ENCODE assay signal across 11 mouse cellular contexts in the genomic region with DNA sequence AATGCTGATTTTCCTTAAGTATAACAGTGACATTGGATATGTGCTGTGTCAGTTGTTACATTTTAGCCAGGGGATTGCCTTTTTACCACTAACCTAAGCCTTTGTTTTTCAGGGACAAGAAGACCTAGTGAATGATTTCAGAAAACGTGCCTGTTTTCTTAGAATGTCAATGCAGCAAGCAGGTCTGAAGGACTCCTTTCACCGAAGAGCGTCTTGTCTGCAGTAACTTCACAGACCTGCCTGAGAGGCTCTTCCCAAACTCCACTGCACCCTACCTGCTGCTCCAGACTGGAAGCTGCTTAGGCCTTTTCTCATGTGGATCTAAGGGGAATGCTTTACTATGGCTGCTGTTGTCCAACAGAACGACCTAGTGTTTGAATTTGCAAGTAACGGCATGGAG. TPM values are rescaled to one million over a fixed set of nuclear protein-coding genes. Genes with fewer than 3 reads are reported as not detected.
DNase-seq lines count a peak whose midpoint lies in the region; ATAC-seq and TF ChIP-seq lines count a peak whose summit lies in the region.
"Had no signal": no experiment of that assay in that cellular context is flagged by ENCODE, and none has a peak within 500 bp of the region (broad histone marks: within the 10 kb centered on the region; RNA-seq: fewer than 3 reads in every experiment).

No protein-coding gene starts in this region.

- H3K4me3 ChIP-seq in thymus, adult 2 months (ENCODE audit: control insufficient read depth, insufficient read depth, low read length) = peak overlapping the region; percentile 16
- no peak overlapping the region for H3K4me3 ChIP-seq in intestine, embryonic 16.5 days (ENCODE audit: low read length)

- H3K27me3 ChIP-seq in thymus, adult 2 months (ENCODE audit: control insufficient read depth, insufficient read depth, low read length) = no peaks in the 10 kb centered on the region
- no peaks in the 10 kb centered on the region for H3K27me3 ChIP-seq in intestine, embryonic 16.5 days (replicated peaks; ENCODE audit: control insufficient read depth, insufficient read depth, low read length)

- peak; percentile 19 for DNase-seq in kidney, adult 18-20 months
- no peak for DNase-seq in kidney, postnatal 14 days
- no peak for DNase-seq in thymus, adult 2 months
- DNase-seq in thymus, postnatal 10 days (ENCODE audit: low spot score in 2 of 2) = no peak
- DNase-seq in left cerebral cortex, adult 8-10 months (ENCODE audit: low spot score in 2 of 2) = no peak
- DNase-seq: layer of hippocampus, postnatal 36 days; right cerebral cortex, postnatal 25 days had no signal

- H3K36me3 ChIP-seq in thymus, adult 2 months (ENCODE audit: control insufficient read depth, insufficient read depth, low read length) = peaks cover 17% of the 10 kb centered on the region
- H3K36me3 ChIP-seq in intestine, embryonic 16.5 days (ENCODE audit: control insufficient read depth, insufficient read depth, low read length) = no peaks in the 10 kb centered on the region

- peak overlapping the region; percentile 84 for H3K27ac ChIP-seq in thymus, adult 2 months (ENCODE audit: control insufficient read depth, insufficient read depth, low read length)
- 0 out of 2 replicates have a peak overlapping the region, but pooled peaks have one; percentile 5 for H3K27ac ChIP-seq in intestine, embryonic 16.5 days (ENCODE audit: low read length)
- H3K27ac ChIP-seq: hindbrain, postnatal 0 days had no signal

- no peak for ATAC-seq in intestine, embryonic 16.5 days
- no peak for ATAC-seq in granulocyte monocyte progenitor cell, adult 5-6 weeks (replicated peaks; ENCODE audit: poor library complexity, severe bottlenecking)
- ATAC-seq: hindbrain, postnatal 0 days; midbrain, embryonic 16.5 days had no signal

- TF ChIP-seq CTCF in thymus, adult 2 months (IDR thresholded peaks at IDR 0.05; ENCODE audit: borderline replicate concordance, control insufficient read depth, extremely low read depth, insufficient read depth, low read length, poor library complexity) = no peak

- no peak overlapping the region for H3K9ac ChIP-seq in intestine, embryonic 16.5 days (ENCODE audit: low read depth, low read length)

- H3K9me3 ChIP-seq in intestine, embryonic 16.5 days (ENCODE audit: control insufficient read depth, low read length) = no peaks in the 10 kb centered on the region

- H3K4me1 ChIP-seq in thymus, adult 2 months (replicated peaks; ENCODE audit: control insufficient read depth, insufficient read depth, low read length) = peaks cover 28% of the 10 kb centered on the region
- H3K4me1 ChIP-seq in intestine, embryonic 16.5 days (ENCODE audit: control insufficient read depth, insufficient read depth, low read length) = 0 out of 2 replicates have a peak, but pooled peaks cover 3% of the 10 kb centered on the region

- no peak overlapping the region for H3K4me2 ChIP-seq in intestine, embryonic 16.5 days (ENCODE audit: low read depth, low read length)

- no peak for TF ChIP-seq POLR2A in thymus, adult 2 months (IDR thresholded peaks at IDR 0.05; ENCODE audit: control insufficient read depth, extremely low read depth, insufficient read depth, low read length, poor library complexity)

- whole genome bisulfite sequencing in thymus, adult 2 months = 35% methylated on average over 5 of the region's 5 CpGs
- 61% methylated on average over 5 of the region's 5 CpGs for WGBS in intestine, embryonic 16.5 days

RNA-seq across cellular contexts. Expression of a gene that starts 51.5 kb away (rescaled TPM):
- polyA plus RNA-seq in thymus, adult 2 months (2012; rRNA removed) = 6.2 and 10.2 TPM in 2 replicates
- 96.1 and 105 TPM in 2 replicates for polyA plus RNA-seq in intestine, embryonic 16.5 days (2015; fragmentation: Nextera tagmentation; extraction: Ambion mirVana)
- total RNA-seq in granulocyte monocyte progenitor cell, adult 5-6 weeks (2014; fragmentation: Nextera tagmentation) = 80.8 and 116 TPM in 2 replicates
- 92.4 and 133 TPM in 2 replicates for total RNA-seq in granulocyte monocyte progenitor cell, adult 5-6 weeks (2017)
- total RNA-seq in left cerebral cortex, adult 8-10 months (2022) = 10 to 100 TPM; 87.9 to 97.3 (median 91.3) TPM

RNA-seq across cellular contexts. Expression of a gene that starts 54.7 kb away (rescaled TPM):
- polyA plus RNA-seq in thymus, adult 2 months (2012; rRNA removed) = 7.3 TPM in 2 replicates
- 26.9 and 31.3 TPM in 2 replicates for polyA plus RNA-seq in intestine, embryonic 16.5 days (2015; fragmentation: Nextera tagmentation; extraction: Ambion mirVana)
- total RNA-seq in granulocyte monocyte progenitor cell, adult 5-6 weeks (2014; fragmentation: Nextera tagmentation) = 15.3 and 28.1 TPM in 2 replicates
- 70.8 and 75.0 TPM in 2 replicates for total RNA-seq in granulocyte monocyte progenitor cell, adult 5-6 weeks (2017)
- total RNA-seq in left cerebral cortex, adult 8-10 months (2022) = 10 to 100 TPM; 45.6 to 51.2 (median 51.0) TPM

RNA-seq across cellular contexts. Expression of a gene that starts 55.0 kb away (rescaled TPM):
- polyA plus RNA-seq in thymus, adult 2 months (2012; rRNA removed) = 71.4 and 75.9 TPM in 2 replicates
- polyA plus RNA-seq in intestine, embryonic 16.5 days (2015; fragmentation: Nextera tagmentation; extraction: Ambion mirVana) = 21.9 and 22.2 TPM in 2 replicates
- total RNA-seq in granulocyte monocyte progenitor cell, adult 5-6 weeks (2014; fragmentation: Nextera tagmentation) = 92.6 and 98.6 TPM in 2 replicates
- total RNA-seq in granulocyte monocyte progenitor cell, adult 5-6 weeks (2017) = 178 and 188 TPM in 2 replicates
- total RNA-seq in left cerebral cortex, adult 8-10 months (2022) = 1 to 10 TPM; 4.9 to 5.7 (median 5.0) TPM

Comparison
In these comparisons a context has a peak if more than half of its experiments do, and no peak if none do; other contexts are left out.
1. RNA of a gene that starts 55.0 kb away (total RNA-seq): 92.6 to 188 TPM in granulocyte monocyte progenitor cell, adult 5-6 weeks; 4.9 to 5.7 TPM in left cerebral cortex, adult 8-10 months; every median in the first group is over 10 times any median in the second.